8 mouse cellular contexts compared by ENCODE assay signal in the genomic region with DNA sequence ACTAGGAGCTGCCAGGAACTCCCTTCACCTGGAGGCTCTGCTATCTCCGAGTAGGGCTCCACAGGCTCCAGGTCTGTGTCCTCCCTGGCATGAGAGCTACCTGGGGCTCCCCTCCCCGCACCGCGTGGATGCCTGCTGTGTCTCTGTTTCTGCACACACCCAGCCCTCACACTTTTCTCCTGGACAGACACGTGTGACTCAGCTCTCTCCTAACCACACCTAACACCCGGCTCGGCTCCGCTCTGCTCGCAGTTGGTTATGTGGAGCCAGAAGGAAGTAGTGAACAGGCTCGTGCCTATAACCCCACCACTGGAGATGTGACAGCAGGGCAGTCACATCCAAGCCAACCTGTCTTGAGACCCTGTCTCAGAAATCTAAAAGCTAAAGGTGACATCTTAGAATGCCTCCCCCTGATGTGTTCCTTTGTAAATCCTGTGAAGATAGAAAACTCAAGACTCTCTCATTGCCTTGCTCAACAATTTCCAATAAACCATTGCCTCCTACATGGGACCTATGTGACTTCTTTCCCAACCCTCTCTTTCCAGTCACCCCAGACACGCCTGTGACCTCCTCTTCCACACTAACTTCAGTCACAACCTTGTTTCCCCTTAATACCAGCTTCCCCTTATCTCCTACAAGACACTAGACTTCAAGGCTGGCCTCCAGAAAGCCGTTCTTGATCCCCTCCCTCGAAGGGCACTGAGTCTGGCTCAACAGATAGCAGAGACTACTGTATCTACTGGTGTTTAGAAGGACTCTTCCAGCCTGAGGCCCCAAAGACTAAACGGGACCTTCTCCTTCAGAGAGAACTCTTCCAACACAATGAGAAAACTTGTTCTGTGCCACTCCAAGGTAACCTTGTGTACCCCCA. TPM values are rescaled to one million over a fixed set of nuclear protein-coding genes. Genes with fewer than 3 reads are reported as not detected.
DNase-seq lines count a peak whose midpoint lies in the region; ATAC-seq lines count a peak whose summit lies in the region.

No protein-coding gene starts in this region.

- intact Hi-C loops in left cerebral cortex, postnatal 36 days (cut with DNase I): no loop called here

- peaks cover 77% of the 10 kb centered on the region for H3K27me3 ChIP-seq in forebrain, embryonic 13.5 days

- H3K36me3 ChIP-seq in forebrain, embryonic 13.5 days (ENCODE audit: poor library complexity, severe bottlenecking): peaks cover 20% of the 10 kb centered on the region; the same call in 1 of the 2 replicates

- H3K4me3 ChIP-seq in forebrain, embryonic 13.5 days: no peak overlapping the region

- H3K9me3 ChIP-seq in forebrain, embryonic 13.5 days (replicated peaks): no peaks in the 10 kb centered on the region

- H3K4me2 ChIP-seq in forebrain, embryonic 13.5 days: no peak overlapping the region

- DNase-seq in adrenal gland, adult 8-10 months: peak; percentile 0
- no peak for DNase-seq in adrenal gland, postnatal 36 days
- DNase-seq in left cerebral cortex, postnatal 36 days (ENCODE audit: low spot score in 2 of 2): peak; percentile 4 to 34
- no peak for DNase-seq in left cerebral cortex, adult 8-10 months (ENCODE audit: low spot score in 2 of 2)
- DNase-seq in cerebellum, postnatal 4 days (ENCODE audit: low spot score in 2 of 2): peak; percentile 0 to 18
- DNase-seq in right cerebral cortex, postnatal 14 days: no peak

- peak; percentile 44; the same call in 1 of the 2 replicates for ATAC-seq in megakaryocyte, adult 5-6 weeks (ENCODE audit: poor library complexity, severe bottlenecking)
- no peak for ATAC-seq in forebrain, embryonic 13.5 days

- no peak overlapping the region for H3K9ac ChIP-seq in forebrain, embryonic 13.5 days

- no peak overlapping the region for H3K27ac ChIP-seq in forebrain, embryonic 13.5 days

- WGBS in forebrain, embryonic 13.5 days: 37% methylated on average over 14 of the region's 14 CpGs

- H3K4me1 ChIP-seq in forebrain, embryonic 13.5 days: peaks cover 38% of the 10 kb centered on the region

RNA-seq across cellular contexts. Expression of a gene that starts 11.0 kb away (rescaled TPM):
- 10 to 100 TPM; 35.6 to 40.1 (median 37.3) TPM for total RNA-seq in adrenal gland, adult 8-10 months (2022)
- total RNA-seq in adrenal gland, postnatal 36 days (2021): 10 to 100 TPM; 39.9 to 42.6 TPM
- total RNA-seq in left cerebral cortex, postnatal 36 days (2021): 1 to 10 TPM; 2.1 to 2.9 TPM
- total RNA-seq in left cerebral cortex, adult 8-10 months (2022): 1 to 10 TPM; 1.9 to 3.3 (median 2.2) TPM
- 8.1 and 10.0 TPM in 2 replicates for total RNA-seq in megakaryocyte, adult 5-6 weeks (2015)
- total RNA-seq in megakaryocyte, adult 5-6 weeks (2017): 14.6 and 20.3 TPM in 2 replicates
- polyA plus RNA-seq in forebrain, embryonic 13.5 days (2015; fragmentation: Nextera tagmentation; extraction: Ambion mirVana): 1.1 and 1.5 TPM in 2 replicates

RNA-seq across cellular contexts. Expression of a gene that starts 11.8 kb away (rescaled TPM):
- 10 to 100 TPM in 3 of 4 experiments, 1 to 10 TPM in 1; 7.9 to 14.9 (median 13.1) TPM for total RNA-seq in adrenal gland, adult 8-10 months (2022)
- total RNA-seq in adrenal gland, postnatal 36 days (2021): 1 to 10 TPM; 6.0 to 7.5 TPM
- 100 to 1,000 TPM; 614 to 671 TPM for total RNA-seq in left cerebral cortex, postnatal 36 days (2021)
- total RNA-seq in left cerebral cortex, adult 8-10 months (2022): 100 to 1,000 TPM; 550 to 592 (median 567) TPM
- 0.11 and 0.36 TPM in 2 replicates for total RNA-seq in megakaryocyte, adult 5-6 weeks (2015)
- total RNA-seq in megakaryocyte, adult 5-6 weeks (2017): not detected in 2 replicates
- 31.0 and 34.8 TPM in 2 replicates for polyA plus RNA-seq in forebrain, embryonic 13.5 days (2015; fragmentation: Nextera tagmentation; extraction: Ambion mirVana)

RNA-seq across cellular contexts. Expression of a gene that starts 12.9 kb away (rescaled TPM):
- 10 to 100 TPM; 11.9 to 16.2 (median 13.2) TPM for total RNA-seq in adrenal gland, adult 8-10 months (2022)
- 10 to 100 TPM in 1 of 2 experiments, 1 to 10 TPM in 1; 9.2 to 10.0 TPM for total RNA-seq in adrenal gland, postnatal 36 days (2021)
- total RNA-seq in left cerebral cortex, postnatal 36 days (2021): 10 to 100 TPM; 26.7 to 28.7 TPM
- 10 to 100 TPM; 23.7 to 27.6 (median 25.1) TPM for total RNA-seq in left cerebral cortex, adult 8-10 months (2022)
- total RNA-seq in megakaryocyte, adult 5-6 weeks (2015): 1.9 and 2.1 TPM in 2 replicates
- 1.3 and 1.8 TPM in 2 replicates for total RNA-seq in megakaryocyte, adult 5-6 weeks (2017)
- 30.8 and 32.8 TPM in 2 replicates for polyA plus RNA-seq in forebrain, embryonic 13.5 days (2015; fragmentation: Nextera tagmentation; extraction: Ambion mirVana)

RNA-seq across cellular contexts. Expression of a gene that starts 23.4 kb away (rescaled TPM):
- 100 to 1,000 TPM in 2 of 4 experiments, 10 to 100 TPM in 2; 77.2 to 109 (median 89.6) TPM for total RNA-seq in adrenal gland, adult 8-10 months (2022)
- 10 to 100 TPM; 74.7 to 77.8 TPM for total RNA-seq in adrenal gland, postnatal 36 days (2021)
- 100 to 1,000 TPM; 166 to 216 TPM for total RNA-seq in left cerebral cortex, postnatal 36 days (2021)
- total RNA-seq in left cerebral cortex, adult 8-10 months (2022): 100 to 1,000 TPM; 187 to 201 (median 192) TPM
- total RNA-seq in megakaryocyte, adult 5-6 weeks (2015): 31.3 and 33.1 TPM in 2 replicates
- total RNA-seq in megakaryocyte, adult 5-6 weeks (2017): 108 and 114 TPM in 2 replicates
- 304 and 309 TPM in 2 replicates for polyA plus RNA-seq in forebrain, embryonic 13.5 days (2015; fragmentation: Nextera tagmentation; extraction: Ambion mirVana)

RNA-seq across cellular contexts. Expression of a gene that starts 25.8 kb away (rescaled TPM):
- 10 to 100 TPM; 11.7 to 21.1 (median 16.6) TPM for total RNA-seq in adrenal gland, adult 8-10 months (2022)
- 1 to 10 TPM; 5.2 to 7.5 TPM for total RNA-seq in adrenal gland, postnatal 36 days (2021)
- total RNA-seq in left cerebral cortex, postnatal 36 days (2021): 10 to 100 TPM; 25.6 to 27.8 TPM
- total RNA-seq in left cerebral cortex, adult 8-10 months (2022): 10 to 100 TPM; 28.9 to 29.9 (median 29.5) TPM
- 17.2 and 18.1 TPM in 2 replicates for total RNA-seq in megakaryocyte, adult 5-6 weeks (2015)
- 8.1 and 11.7 TPM in 2 replicates for total RNA-seq in megakaryocyte, adult 5-6 weeks (2017)
- 7.6 and 7.8 TPM in 2 replicates for polyA plus RNA-seq in forebrain, embryonic 13.5 days (2015; fragmentation: Nextera tagmentation; extraction: Ambion mirVana)

Comparison
In these comparisons a context has a peak if more than half of its experiments do, and no peak if none do; other contexts are left out.
1. DNase-seq: peak in adrenal gland, adult 8-10 months (single experiment), left cerebral cortex, postnatal 36 days (2 of 2) and cerebellum, postnatal 4 days (2 of 2); none in adrenal gland, postnatal 36 days (0 of 2), left cerebral cortex, adult 8-10 months (0 of 2) and right cerebral cortex, postnatal 14 days (single experiment).
2. RNA of a gene that starts 11.8 kb away (total RNA-seq): 614 to 671 TPM in left cerebral cortex, postnatal 36 days and 550 to 592 TPM in left cerebral cortex, adult 8-10 months; 7.9 to 14.9 TPM in adrenal gland, adult 8-10 months, 6.0 to 7.5 TPM in adrenal gland, postnatal 36 days and 0.11 to 0.36 TPM in megakaryocyte, adult 5-6 weeks; every median in the first group is over 10 times any median in the second.